Mouse (Mus musculus) erythroblast, embryonic 14.5 days (primary cell): ENCODE data around the gene Rabgap1l. TPM values are rescaled to one million over a fixed set of nuclear protein-coding genes. Genes with fewer than 3 reads are reported as not detected.
A peak's percentile ranks its signal among the peaks of the same experiment; 100 is the strongest.

Experiments used
- H3K27me3 ChIP-seq: 2 replicates; pipeline ENCODE4 v1.6.1; 2012; ENCODE audit warnings: inconsistent platforms; ENCODE audit not compliant: control insufficient read depth
- H3K36me3 ChIP-seq: 2 replicates; pipeline ENCODE4 v1.6.1; 2012; ENCODE audit warnings: mild to moderate bottlenecking, inconsistent platforms; ENCODE audit not compliant: control insufficient read depth
- H3K4me1 ChIP-seq: 2 replicates; pipeline ENCODE4 v1.6.1; 2012; ENCODE audit warnings: inconsistent platforms; ENCODE audit not compliant: control insufficient read depth
- H3K4me3 ChIP-seq: replicated peaks from 2 replicates; pipeline ENCODE3; 2012; ENCODE audit warnings: moderate library complexity, mild to moderate bottlenecking, inconsistent platforms
- H3K9me3 ChIP-seq: 2 replicates; pipeline ENCODE4 v1.6.1; 2012; ENCODE audit warnings: low read length, inconsistent platforms, mixed read lengths; ENCODE audit not compliant: control insufficient read depth
- GATA1 ChIP-seq: IDR thresholded peaks from 2 replicates; pipeline ENCODE4 v1.6.1; 2012; ENCODE audit warnings: low read length, inconsistent platforms, mixed read lengths
- TAL1 ChIP-seq: IDR thresholded peaks from 3 replicates; pipeline ENCODE4 v1.6.1; 2012; ENCODE audit warnings: low read length, inconsistent platforms, mixed read lengths
- polyA plus RNA-seq: library from polyadenylated mRNA; stranded (reverse); fragments of >175 nt; gene quantifications from 2 replicates; pipeline ENCODE4 v1.2.3, GENCODE M21; 2012

The Rabgap1l gene
- polyA plus RNA-seq, 1 experiment = 1.0 TPM

DNA sequence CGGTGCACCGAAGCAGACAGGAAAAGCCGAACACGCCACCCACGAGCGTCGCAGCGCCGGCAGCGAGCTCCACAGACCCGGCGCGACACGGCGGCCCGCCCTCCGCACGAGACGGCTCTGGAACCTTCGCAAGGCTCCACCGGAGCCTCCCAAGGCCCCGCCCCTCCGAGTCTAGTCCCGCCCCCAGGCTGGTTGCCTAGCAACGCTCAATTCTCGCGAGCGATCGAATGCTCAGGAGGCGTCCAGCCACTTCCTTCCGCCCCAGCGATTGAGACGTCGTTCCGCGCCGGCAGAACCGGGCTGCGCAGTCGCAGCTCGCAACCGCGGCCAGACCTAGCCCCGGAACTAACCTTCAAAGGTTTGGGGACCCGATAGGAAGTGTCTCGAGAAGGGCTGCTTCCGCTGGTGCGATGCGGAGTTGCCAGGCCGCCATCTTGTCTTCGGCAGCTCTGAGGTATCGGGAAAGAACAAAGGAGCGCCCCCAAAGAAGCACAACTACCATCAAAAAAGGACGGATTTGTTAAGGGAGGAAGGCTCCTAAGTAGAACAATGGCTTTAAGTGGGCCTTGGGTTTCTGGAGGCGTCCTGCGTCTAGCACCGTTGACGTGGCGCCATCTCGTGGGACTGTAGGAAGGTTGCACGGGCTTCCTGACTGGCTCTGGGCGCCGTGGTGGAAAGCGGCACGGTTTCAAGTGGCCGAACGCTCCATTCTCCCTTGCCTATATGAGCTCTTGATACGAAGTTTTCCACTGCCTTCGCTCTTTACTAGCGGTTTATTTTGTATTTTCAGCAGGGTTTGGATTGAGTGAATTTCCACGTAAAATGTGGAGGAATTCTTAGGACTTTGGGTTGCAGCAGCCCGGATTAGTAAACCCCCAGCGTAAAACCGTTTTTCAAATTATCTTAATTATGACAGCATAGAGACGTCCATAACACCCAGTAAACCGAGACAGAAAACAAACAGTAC is 580.0 kb downstream of the Rabgap1l start, which contains the start of gene Cacybp:
TSS of gene Cacybp (minus strand) at position 173 of the 967 bp plus-strand sequence.
- Histone ChIP-seq H3K9me3 (no peaks in the 10 kb centered on the region), H3K4me3 (peak within 1 kb of the TSS; percentile 98), H3K27me3 (no peaks in the 10 kb centered on the region), H3K36me3 (peaks cover 18% of the 10 kb centered on the region), H3K4me1 (peaks cover 38% of the 10 kb centered on the region)
- TF ChIP-seq TAL1 = no peak
- TF ChIP-seq GATA1 = no peak

GRCm38 (mm10) chr1:160212123-160212691 is 580.8 kb downstream of the Rabgap1l start:
- Histone ChIP-seq H3K4me1 (peaks cover 38% of the 10 kb centered on the region), H3K4me3 (peak overlapping the region; percentile 98), H3K36me3 (peaks cover 26% of the 10 kb centered on the region), H3K27me3 (no peaks in the 10 kb centered on the region), H3K9me3 (no peaks in the 10 kb centered on the region)
- no peak for TF ChIP-seq GATA1
- TF ChIP-seq TAL1 = no peak

- Histone ChIP-seq H3K36me3 (peaks cover 32% of the 10 kb centered on the region), H3K27me3 (no peaks in the 10 kb centered on the region), H3K4me1 (peaks cover 38% of the 10 kb centered on the region), H3K4me3 (peak overlapping the region; percentile 98), H3K9me3 (no peaks in the 10 kb centered on the region)
- no peak for TF ChIP-seq TAL1
- TF ChIP-seq GATA1 = no peak
Measured at GRCm38 (mm10) chr1:160211597-160212122, 581.4 kb downstream of the Rabgap1l start.

DNA sequence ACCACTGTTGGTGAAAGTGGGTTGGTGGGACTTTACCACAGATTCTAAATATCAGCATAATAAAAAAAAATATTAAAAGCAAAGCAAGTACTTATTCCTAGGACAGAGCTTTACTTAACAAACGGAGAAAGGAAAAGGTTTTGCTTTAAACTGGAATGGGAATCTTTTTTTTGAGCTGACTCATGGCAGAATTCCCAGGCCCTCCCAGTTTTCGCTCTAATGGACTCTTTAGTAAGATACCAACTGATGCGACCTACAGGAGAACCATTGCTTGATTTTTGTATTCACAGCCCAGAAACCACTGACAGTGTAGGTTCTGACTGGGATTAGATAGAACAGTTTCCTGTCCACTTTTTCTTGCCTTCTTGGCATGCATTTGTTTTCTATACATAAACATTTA is 582.4 kb downstream of the Rabgap1l start:
- no peak for TF ChIP-seq GATA1
- TF ChIP-seq TAL1 = no peak
- Histone ChIP-seq H3K4me3 (peak overlapping the region; percentile 98), H3K36me3 (peaks cover 43% of the 10 kb centered on the region), H3K27me3 (no peaks in the 10 kb centered on the region), H3K4me1 (peaks cover 38% of the 10 kb centered on the region), H3K9me3 (no peaks in the 10 kb centered on the region)

DNA sequence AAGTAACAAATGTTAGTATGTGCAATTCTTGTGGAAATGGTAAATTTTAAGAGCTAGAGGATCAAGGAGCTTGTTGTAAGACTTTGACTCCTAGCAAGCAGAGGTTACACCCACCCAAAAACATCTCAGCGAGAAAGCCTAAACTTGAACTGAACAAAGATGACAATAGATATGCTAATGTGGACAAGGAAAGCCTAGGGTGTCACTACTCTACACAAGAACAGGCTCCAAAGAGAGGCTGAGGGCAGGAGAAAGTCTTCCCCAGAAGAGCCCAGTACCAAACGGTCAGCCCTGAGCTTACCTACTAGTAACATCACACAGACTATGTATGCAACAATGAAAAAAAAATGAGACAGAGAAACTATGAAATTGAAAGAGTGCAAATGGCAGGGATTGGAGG is 583.2 kb downstream of the Rabgap1l start:
- no peaks in the 10 kb centered on the region for H3K9me3 ChIP-seq
- peaks cover 50% of the 10 kb centered on the region for H3K36me3 ChIP-seq
- TF ChIP-seq TAL1 (no peak), GATA1 (no peak)
- H3K4me3 ChIP-seq = peak overlapping the region; percentile 25
- H3K4me1 ChIP-seq = peaks cover 36% of the 10 kb centered on the region
- H3K27me3 ChIP-seq = no peaks in the 10 kb centered on the region

- Histone ChIP-seq H3K4me1 (peaks cover 13% of the 10 kb centered on the region), H3K9me3 (no peaks in the 10 kb centered on the region), H3K36me3 (peaks cover 93% of the 10 kb centered on the region), H3K27me3 (no peaks in the 10 kb centered on the region), H3K4me3 (no peak overlapping the region)
- TF ChIP-seq GATA1 = no peak
Measured at GRCm38 (mm10) chr1:160205486-160205885, 587.5 kb downstream of the Rabgap1l start.

GRCm38 (mm10) chr1:160195337-160195663 is 597.7 kb downstream of the Rabgap1l start:
- peaks cover 20% of the 10 kb centered on the region for H3K4me1 ChIP-seq
- TF ChIP-seq GATA1 (no peak), TAL1 (no peak)
- peak overlapping the region; percentile 79 for H3K4me3 ChIP-seq
- H3K36me3 ChIP-seq = peaks cover 39% of the 10 kb centered on the region
- H3K27me3 ChIP-seq = no peaks in the 10 kb centered on the region
- H3K9me3 ChIP-seq = no peaks in the 10 kb centered on the region

DNA sequence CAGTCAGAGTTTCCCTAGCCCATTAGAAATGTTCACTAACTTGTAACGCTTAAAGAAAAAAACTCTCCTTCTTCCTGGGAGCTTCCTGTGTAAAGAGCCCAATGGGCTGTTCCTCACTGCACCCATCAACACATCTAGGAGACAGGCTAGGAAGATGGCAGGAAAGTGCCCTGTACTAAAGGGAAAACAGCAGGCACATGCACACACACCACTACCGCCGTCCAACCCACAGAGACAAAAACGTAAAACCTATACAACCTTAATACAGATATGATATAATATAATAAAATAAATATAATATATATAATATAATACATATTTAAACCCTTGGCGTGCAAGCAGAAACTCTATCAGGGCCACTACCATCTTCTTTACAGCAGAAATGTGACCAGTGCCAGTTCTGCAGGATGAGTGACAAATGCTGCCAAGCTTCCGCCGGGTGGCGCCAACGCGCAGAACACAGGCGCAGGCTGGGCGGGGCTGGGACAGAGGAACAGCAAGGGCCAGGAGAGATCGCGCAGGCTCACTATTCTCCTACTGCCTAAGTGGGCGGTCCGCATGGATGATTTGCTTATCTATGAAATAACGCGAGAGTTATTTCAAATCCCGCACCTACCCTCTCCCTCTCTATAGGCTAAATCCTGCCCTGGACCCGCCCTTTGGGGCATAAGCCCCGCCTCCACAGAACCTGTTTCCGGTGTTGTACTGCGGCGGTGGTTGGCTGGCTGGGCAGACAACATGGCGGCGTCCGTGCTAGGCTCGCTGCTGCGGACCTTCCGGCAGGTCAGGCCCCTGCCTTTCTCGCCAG is 598.3 kb downstream of the Rabgap1l start, which contains the start of gene Mrps14:
TSS of gene Mrps14 (plus strand) at position 687 of the 808 bp plus-strand sequence.
- peak; percentile 37; the same call in 1 of the 2 replicates for TF ChIP-seq GATA1
- no peak for TF ChIP-seq TAL1
- H3K9me3 ChIP-seq = no peaks in the 10 kb centered on the region
- H3K36me3 ChIP-seq = peaks cover 33% of the 10 kb centered on the region
- peak within 1 kb of the TSS; percentile 79 for H3K4me3 ChIP-seq
- H3K4me1 ChIP-seq = peaks cover 20% of the 10 kb centered on the region
- no peaks in the 10 kb centered on the region for H3K27me3 ChIP-seq
